29 mouse cellular contexts compared by ENCODE assay signal in genomic region chr9:110208967-110209366, GRCm38 (mm10). TPM values are rescaled to one million over a fixed set of nuclear protein-coding genes. Genes with fewer than 3 reads are reported as not detected.
DNase-seq lines count a peak whose midpoint lies in the region; ATAC-seq and TF ChIP-seq lines count a peak whose summit lies in the region.
"Had no signal": no experiment of that assay in that cellular context is flagged by ENCODE, and none has a peak within 500 bp of the region (broad histone marks: within the 10 kb centered on the region; RNA-seq: fewer than 3 reads in every experiment).

No protein-coding gene starts in this region.

- H3K4me2 ChIP-seq in forebrain, embryonic 13.5 days: no peak overlapping the region
- no peak overlapping the region for H3K4me2 ChIP-seq in forebrain, embryonic 11.5 days (ENCODE audit: low read depth, low read length, severe bottlenecking)
- H3K4me2 ChIP-seq in forebrain, embryonic 14.5 days (ENCODE audit: low read length): no peak overlapping the region
- no peak overlapping the region for H3K4me2 ChIP-seq in hindbrain, embryonic 11.5 days (replicated peaks; ENCODE audit: low read depth, low read length)
- H3K4me2 ChIP-seq: embryonic facial prominence, embryonic 13.5 days; hindbrain, embryonic 14.5 days; midbrain, embryonic 13.5 days; neural tube, embryonic 13.5 days; stomach, embryonic 15.5 days had no signal

- no peak for ATAC-seq in forebrain, embryonic 13.5 days
- no peak for ATAC-seq in forebrain, embryonic 11.5 days (replicated peaks; ENCODE audit: low FRiP score)
- ATAC-seq in forebrain, embryonic 14.5 days: 0 out of 2 replicates have a peak, but pooled peaks have one; percentile 35
- no peak for ATAC-seq in hindbrain, embryonic 11.5 days (ENCODE audit: low FRiP score)
- ATAC-seq: intestine, postnatal 0 days; midbrain, embryonic 13.5 days had no signal

- no peaks in the 10 kb centered on the region for H3K9me3 ChIP-seq in forebrain, embryonic 13.5 days (replicated peaks)
- no peaks in the 10 kb centered on the region for H3K9me3 ChIP-seq in forebrain, embryonic 11.5 days (ENCODE audit: control insufficient read depth, low read length)
- no peaks in the 10 kb centered on the region for H3K9me3 ChIP-seq in forebrain, embryonic 14.5 days (replicated peaks; ENCODE audit: control insufficient read depth, low read length)
- no peaks in the 10 kb centered on the region for H3K9me3 ChIP-seq in hindbrain, embryonic 11.5 days (ENCODE audit: control insufficient read depth, low read length)
- H3K9me3 ChIP-seq: embryonic facial prominence, embryonic 13.5 days; G1E; midbrain, embryonic 13.5 days; neural tube, embryonic 13.5 days; stomach, embryonic 15.5 days had no signal

- DNase-seq in forebrain, embryonic 11.5 days (ENCODE audit: low spot score): no peak
- DNase-seq in layer of hippocampus, adult 2 months (ENCODE audit: low spot score in 2 of 2): no peak
- no peak for DNase-seq in layer of hippocampus, adult 8-10 months (ENCODE audit: low spot score in 2 of 2)
- peak; percentile 51 for DNase-seq in forebrain, embryonic 14.5 days (ENCODE audit: low spot score)
- peak; percentile 59 for DNase-seq in telencephalon, adult 2 months (ENCODE audit: low read depth, low spot score)
- no peak for DNase-seq in hindbrain, embryonic 11.5 days (ENCODE audit: low spot score)
- DNase-seq: adrenal gland, postnatal 10 days; cerebellum, adult 11-12 months; cerebellum, adult 9-11 months; gastrocnemius, postnatal 36 days; heart, postnatal 4 days; kidney, adult 9 months; kidney, postnatal 10 days; left cerebral cortex, postnatal 4 days; liver; lung, adult 2 months; lung, postnatal 10 days; right cerebral cortex, postnatal 25 days; thymus, postnatal 36 days had no signal

- 36% methylated on average over 3 of the region's 3 CpGs for WGBS in forebrain, embryonic 13.5 days
- 50% methylated on average over 3 of the region's 3 CpGs for WGBS in forebrain, embryonic 11.5 days
- 12% methylated on average over 3 of the region's 3 CpGs for WGBS in forebrain, embryonic 14.5 days
- 95% methylated on average over 3 of the region's 3 CpGs for WGBS in hindbrain, embryonic 11.5 days

- H3K4me3 ChIP-seq in forebrain, embryonic 13.5 days: no peak overlapping the region
- no peak overlapping the region for H3K4me3 ChIP-seq in forebrain, embryonic 11.5 days (ENCODE audit: low read depth, low read length)
- H3K4me3 ChIP-seq in layer of hippocampus, adult 2 months: no peak overlapping the region
- no peak overlapping the region for H3K4me3 ChIP-seq in forebrain, embryonic 14.5 days (ENCODE audit: low read depth, low read length)
- H3K4me3 ChIP-seq in hindbrain, embryonic 11.5 days (ENCODE audit: low read depth, low read length): no peak overlapping the region
- H3K4me3 ChIP-seq: embryonic facial prominence, embryonic 13.5 days; midbrain, embryonic 13.5 days; neural tube, embryonic 13.5 days; stomach, embryonic 15.5 days had no signal

- H3K36me3 ChIP-seq in forebrain, embryonic 13.5 days (ENCODE audit: poor library complexity, severe bottlenecking): peaks cover 73% of the 10 kb centered on the region
- H3K36me3 ChIP-seq in forebrain, embryonic 11.5 days (ENCODE audit: control insufficient read depth, insufficient read depth, low read length): peaks cover 17% of the 10 kb centered on the region
- peaks cover 76% of the 10 kb centered on the region for H3K36me3 ChIP-seq in forebrain, embryonic 14.5 days (ENCODE audit: control insufficient read depth, insufficient read depth, low read length)
- peaks cover 15% of the 10 kb centered on the region; the same call in 1 of the 2 replicates for H3K36me3 ChIP-seq in hindbrain, embryonic 11.5 days (ENCODE audit: control insufficient read depth, insufficient read depth, low read length)

- H3K4me1 ChIP-seq in forebrain, embryonic 13.5 days: peaks cover 40% of the 10 kb centered on the region
- peaks cover 18% of the 10 kb centered on the region; the same call in 1 of the 2 replicates for H3K4me1 ChIP-seq in forebrain, embryonic 11.5 days (replicated peaks; ENCODE audit: control insufficient read depth, insufficient read depth, low read length)
- peaks cover 19% of the 10 kb centered on the region for H3K4me1 ChIP-seq in forebrain, embryonic 14.5 days (ENCODE audit: control insufficient read depth, insufficient read depth, low read length)
- H3K4me1 ChIP-seq in hindbrain, embryonic 11.5 days (replicated peaks; ENCODE audit: control insufficient read depth, insufficient read depth, low read length): no peaks in the 10 kb centered on the region
- H3K4me1 ChIP-seq: stomach, embryonic 15.5 days had no signal

- TF ChIP-seq CTCF in layer of hippocampus, adult 2 months (conservative IDR thresholded peaks at IDR 0.05): no peak

- H3K27me3 ChIP-seq in forebrain, embryonic 13.5 days: no peaks in the 10 kb centered on the region
- no peaks in the 10 kb centered on the region for H3K27me3 ChIP-seq in forebrain, embryonic 11.5 days (ENCODE audit: control insufficient read depth, insufficient read depth, low read length)
- no peaks in the 10 kb centered on the region for H3K27me3 ChIP-seq in forebrain, embryonic 14.5 days (replicated peaks; ENCODE audit: control insufficient read depth, insufficient read depth, low read length)
- no peaks in the 10 kb centered on the region for H3K27me3 ChIP-seq in hindbrain, embryonic 11.5 days (ENCODE audit: control insufficient read depth, insufficient read depth, low read length)
- H3K27me3 ChIP-seq: embryonic facial prominence, embryonic 13.5 days; midbrain, embryonic 13.5 days; neural tube, embryonic 13.5 days; stomach, embryonic 15.5 days had no signal

- H3K9ac ChIP-seq in forebrain, embryonic 13.5 days: no peak overlapping the region
- H3K9ac ChIP-seq in forebrain, embryonic 11.5 days (ENCODE audit: low read length): no peak overlapping the region
- no peak overlapping the region for H3K9ac ChIP-seq in forebrain, embryonic 14.5 days (ENCODE audit: low read length)
- H3K9ac ChIP-seq in hindbrain, embryonic 11.5 days (ENCODE audit: low read depth, low read length): no peak overlapping the region
- H3K9ac ChIP-seq: embryonic facial prominence, embryonic 13.5 days; hindbrain, embryonic 14.5 days; liver, embryonic 14.5 days; midbrain, embryonic 13.5 days; neural tube, embryonic 13.5 days; stomach, embryonic 15.5 days had no signal

- 0 out of 2 replicates have a peak overlapping the region, but pooled peaks have one; percentile 15 for H3K27ac ChIP-seq in forebrain, embryonic 13.5 days
- no peak overlapping the region for H3K27ac ChIP-seq in forebrain, embryonic 11.5 days (ENCODE audit: low read depth, low read length)
- H3K27ac ChIP-seq in layer of hippocampus, adult 2 months: peak overlapping the region; percentile 63
- no peak overlapping the region for H3K27ac ChIP-seq in forebrain, embryonic 14.5 days (ENCODE audit: low read depth, low read length)
- no peak overlapping the region for H3K27ac ChIP-seq in hindbrain, embryonic 11.5 days (ENCODE audit: low read depth, low read length)
- H3K27ac ChIP-seq: embryonic facial prominence, embryonic 13.5 days; hindbrain, embryonic 14.5 days; liver, embryonic 14.5 days; macrophage; midbrain, embryonic 13.5 days; neural tube, embryonic 13.5 days; stomach, embryonic 15.5 days had no signal

RNA-seq across cellular contexts. Expression of gene Cspg5, which starts 34.6 kb away (rescaled TPM):
- 29.4 and 35.0 TPM in 2 replicates for polyA plus RNA-seq in forebrain, embryonic 13.5 days (2015; fragmentation: Nextera tagmentation; extraction: Ambion mirVana)
- polyA plus RNA-seq in forebrain, embryonic 11.5 days (2014; fragmentation: Nextera tagmentation; extraction: Ambion mirVana): 10.9 and 11.3 TPM in 2 replicates
- total RNA-seq in layer of hippocampus, adult 2 months (2021): 100 to 1,000 TPM; 277 to 278 TPM
- 100 to 1,000 TPM; 256 to 334 (median 299) TPM for total RNA-seq in layer of hippocampus, adult 8-10 months (2022)
- 49.3 and 64.2 TPM in 2 replicates for polyA plus RNA-seq in forebrain, embryonic 14.5 days (2014; fragmentation: Nextera tagmentation; extraction: Ambion mirVana)
- polyA plus RNA-seq in hindbrain, embryonic 11.5 days (2014; fragmentation: Nextera tagmentation; extraction: Ambion mirVana): 12.6 and 15.0 TPM in 2 replicates

Comparison
In these comparisons a context has a peak if more than half of its experiments do, and no peak if none do; other contexts are left out.
1. H3K27ac ChIP-seq: peak in forebrain, embryonic 13.5 days (single experiment) and layer of hippocampus, adult 2 months (single experiment); none in forebrain, embryonic 11.5 days (single experiment), forebrain, embryonic 14.5 days (single experiment) and hindbrain, embryonic 11.5 days (single experiment).
2. DNase-seq: peak in forebrain, embryonic 14.5 days (single experiment) and telencephalon, adult 2 months (single experiment); none in forebrain, embryonic 11.5 days (single experiment), layer of hippocampus, adult 2 months (0 of 2), layer of hippocampus, adult 8-10 months (0 of 2) and hindbrain, embryonic 11.5 days (single experiment).